Mouse (Mus musculus): ENCODE results near the gene 4833423E24Rik.

The 4833423E24Rik gene

DNA sequence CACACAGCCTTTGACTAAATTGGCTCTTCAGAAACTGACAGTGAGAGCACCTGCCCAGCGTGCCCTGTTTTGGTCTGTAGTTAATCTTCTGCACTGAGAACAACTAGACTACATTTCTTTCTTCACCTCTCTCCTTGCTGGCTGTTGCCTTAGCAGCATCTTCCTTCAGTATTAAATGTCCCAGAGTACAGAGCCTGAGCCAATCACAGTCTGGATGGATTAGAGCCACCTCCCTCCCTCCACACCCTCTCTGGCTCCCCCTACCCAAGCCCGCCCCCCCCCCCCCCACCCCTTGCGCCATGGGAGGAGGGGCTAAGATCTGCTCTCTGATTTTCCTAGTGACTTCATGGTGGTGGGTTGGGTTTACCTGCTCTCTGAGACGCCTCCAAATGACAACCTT is at the start of gene 4833423E24Rik:
4833423E24Rik (minus strand) TSS at position 146 of the 400 bp plus-strand sequence.
- no peak for DNase-seq (ENCODE audit: low spot score in 2 of 2)

DNA sequence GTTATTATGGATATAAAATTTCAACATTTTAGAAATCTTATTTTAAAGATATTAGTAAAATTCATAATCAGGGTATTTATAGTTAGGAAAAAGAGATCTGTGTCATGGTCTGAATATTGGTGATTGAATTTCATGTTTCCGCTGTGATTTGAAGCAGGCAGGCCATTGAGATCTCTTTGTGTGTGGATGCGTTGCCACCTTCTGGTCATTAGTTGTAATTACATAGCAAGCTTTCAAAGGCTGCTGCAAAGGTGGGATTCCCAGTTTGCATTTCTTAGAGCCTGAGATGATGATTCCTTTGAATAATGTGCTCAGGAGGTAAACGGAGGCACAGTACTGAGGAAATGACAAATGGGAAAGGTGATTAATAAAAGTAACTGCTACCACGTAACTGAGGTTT is 42.4 kb upstream of the 4833423E24Rik start:
- DNase-seq (ENCODE audit: low spot score in 2 of 2): peak; percentile 53 to 59

DNA sequence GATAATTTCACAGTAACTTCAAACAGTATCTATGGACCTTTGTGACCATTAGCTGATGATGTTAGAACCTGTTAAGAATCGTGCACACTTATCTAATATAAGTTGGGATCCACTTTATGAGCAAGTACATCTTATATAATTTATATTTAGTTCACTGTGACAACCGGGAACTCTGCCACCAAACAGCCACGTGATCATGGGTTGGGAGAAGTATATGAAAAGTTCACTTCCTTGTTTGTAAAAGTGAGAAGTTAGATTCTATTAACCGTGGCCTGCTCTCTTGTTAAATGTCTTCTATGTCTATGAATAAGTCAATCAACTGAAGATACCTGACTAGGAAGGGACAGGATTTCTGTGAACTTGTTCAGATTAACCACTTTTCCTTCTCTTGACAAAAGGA is 41.4 kb upstream of the 4833423E24Rik start:
- DNase-seq (ENCODE audit: low spot score in 2 of 2): no peak

DNA sequence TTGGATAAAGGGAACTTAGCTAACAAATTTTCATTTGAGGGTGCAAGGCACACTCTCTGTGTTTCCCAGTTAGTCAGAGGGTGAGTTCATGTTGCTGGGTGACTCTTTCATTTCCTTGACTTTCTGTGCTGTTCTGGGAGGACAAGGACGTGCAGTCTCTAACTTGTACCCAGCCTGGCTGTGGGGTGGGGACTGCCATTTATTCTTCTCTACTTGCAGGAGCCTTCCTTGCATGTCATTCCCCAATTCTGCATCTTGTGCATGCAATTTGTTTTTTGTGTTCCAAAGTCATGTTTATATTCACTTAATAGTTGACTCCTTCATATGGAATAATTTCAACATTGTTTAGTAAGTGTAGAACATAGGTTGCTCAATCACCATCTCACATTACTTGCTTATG is 36.0 kb upstream of the 4833423E24Rik start:
- no peak for DNase-seq (ENCODE audit: low spot score in 2 of 2)

DNA sequence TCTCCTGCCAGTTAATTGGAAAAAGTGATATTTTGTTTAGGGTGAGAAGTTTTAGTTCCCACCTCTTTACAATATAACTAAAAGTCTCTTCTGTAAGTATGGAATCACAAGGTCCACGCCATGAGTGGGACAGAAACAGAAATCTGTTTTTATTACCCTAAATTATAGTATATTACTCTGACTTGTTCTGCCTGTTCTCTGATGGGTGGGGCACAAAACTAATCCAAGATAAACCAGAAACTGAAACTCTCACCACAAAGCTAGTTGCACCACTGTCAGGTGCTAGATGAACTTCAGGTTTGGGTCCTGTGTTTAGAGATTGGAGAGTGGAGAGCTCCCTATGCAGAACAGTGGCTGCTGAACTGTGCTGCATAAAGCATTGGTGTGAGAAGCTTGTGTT is 15.1 kb upstream of the 4833423E24Rik start:
- DNase-seq (ENCODE audit: low spot score in 2 of 2): no peak

DNA sequence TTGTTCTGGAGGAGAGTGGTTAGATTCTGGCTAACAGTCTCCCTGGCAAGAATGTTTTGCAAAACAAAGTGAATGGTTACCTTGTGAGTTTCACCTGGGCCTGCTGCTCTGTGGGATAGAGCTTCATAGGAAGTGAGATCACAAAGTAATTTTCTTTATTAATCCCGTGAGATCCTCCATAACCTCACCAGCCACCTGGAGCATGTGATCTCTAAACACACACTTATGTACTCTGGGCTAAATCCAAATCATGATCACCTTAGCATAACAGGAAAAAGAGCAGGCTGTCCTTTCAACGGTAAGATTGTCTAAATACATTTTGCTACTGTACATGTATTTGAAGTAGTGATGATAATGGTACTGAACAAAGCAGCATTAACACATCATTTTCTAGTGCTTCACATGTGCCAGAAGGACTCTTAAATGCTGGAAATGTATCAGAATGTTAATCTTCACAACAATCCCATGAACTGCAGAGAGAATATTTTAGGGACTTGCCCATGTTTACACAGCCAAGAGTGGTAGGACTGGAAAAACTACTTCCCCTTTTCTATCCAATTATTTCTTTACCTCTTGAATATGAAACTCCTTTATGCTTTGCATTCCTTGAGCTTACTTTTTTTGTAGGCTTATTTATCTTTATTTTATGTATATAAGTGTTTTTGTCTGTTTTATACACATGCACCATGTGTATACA is 13.4 kb upstream of the 4833423E24Rik start:
- no peak for DNase-seq (ENCODE audit: low spot score in 2 of 2)

DNA sequence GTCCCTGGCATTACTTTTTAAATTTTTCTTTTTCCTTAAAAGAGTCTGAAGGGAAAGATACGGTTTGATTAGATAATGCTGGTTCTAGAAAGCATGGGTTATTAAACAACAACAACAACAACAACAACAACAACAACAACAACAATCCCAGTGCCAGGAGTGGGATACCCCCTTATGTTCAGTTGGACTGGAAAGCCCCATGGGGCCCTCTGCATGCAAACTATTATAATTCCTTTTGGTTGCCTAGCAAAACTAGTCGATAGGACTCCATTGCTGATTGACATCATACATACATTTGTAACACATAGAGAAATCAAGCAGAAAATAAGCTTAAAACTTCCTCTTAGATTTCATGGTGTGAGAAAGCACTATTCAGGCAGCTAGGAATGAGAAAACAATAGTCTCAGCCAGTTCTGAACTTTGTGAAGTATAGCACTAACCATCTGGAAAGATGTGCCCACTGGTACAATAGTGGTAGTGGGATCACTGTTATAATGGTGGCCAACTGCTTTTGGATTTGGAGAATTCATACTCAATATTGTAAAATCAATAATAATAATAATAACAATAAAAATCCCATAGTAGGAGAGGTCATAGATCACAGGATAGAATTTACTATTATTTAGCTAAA is 4.2 kb upstream of the 4833423E24Rik start:
- no peak for DNase-seq (ENCODE audit: low spot score in 2 of 2)

DNA sequence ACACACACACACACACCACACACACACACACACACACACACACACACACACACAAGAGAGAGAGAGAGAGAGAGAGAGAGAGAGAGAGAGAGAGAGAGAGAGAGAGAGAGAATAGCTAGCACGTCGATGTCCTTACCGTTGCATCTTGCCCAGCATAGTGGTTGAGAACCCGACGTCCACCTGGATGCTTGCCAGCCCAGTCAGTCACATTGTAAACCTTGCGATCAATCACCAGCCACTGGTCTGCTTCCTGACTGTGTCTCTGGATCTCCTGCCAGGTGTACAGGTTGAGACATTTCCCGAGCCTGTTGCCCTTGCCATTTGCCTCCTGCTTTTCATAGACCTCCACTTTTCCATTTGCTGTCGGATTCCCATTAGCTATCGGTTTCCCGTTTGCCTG is 532 bp downstream of the 4833423E24Rik start:
- DNase-seq (ENCODE audit: low spot score in 2 of 2): no peak

DNA sequence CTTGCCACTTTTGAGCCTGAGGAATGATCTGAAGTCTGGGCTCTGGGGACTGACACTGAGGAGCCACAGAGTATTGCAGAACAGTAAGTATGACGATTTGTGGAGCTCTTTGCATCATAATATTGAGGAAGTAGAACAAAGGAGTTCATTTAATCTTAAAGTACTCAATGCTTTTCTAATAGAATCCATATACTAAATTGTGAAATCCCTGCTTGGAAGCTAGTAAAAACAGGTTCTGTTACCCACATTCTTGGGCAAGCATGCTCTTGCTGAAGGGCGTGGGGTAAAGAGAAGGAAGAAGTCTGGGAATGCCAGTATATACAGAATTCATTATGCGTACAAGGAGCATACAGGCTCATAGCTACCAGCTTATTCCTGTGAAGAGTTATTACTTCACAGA is 8.4 kb downstream of the 4833423E24Rik start:
- no peak for DNase-seq (ENCODE audit: low spot score in 2 of 2)

DNA sequence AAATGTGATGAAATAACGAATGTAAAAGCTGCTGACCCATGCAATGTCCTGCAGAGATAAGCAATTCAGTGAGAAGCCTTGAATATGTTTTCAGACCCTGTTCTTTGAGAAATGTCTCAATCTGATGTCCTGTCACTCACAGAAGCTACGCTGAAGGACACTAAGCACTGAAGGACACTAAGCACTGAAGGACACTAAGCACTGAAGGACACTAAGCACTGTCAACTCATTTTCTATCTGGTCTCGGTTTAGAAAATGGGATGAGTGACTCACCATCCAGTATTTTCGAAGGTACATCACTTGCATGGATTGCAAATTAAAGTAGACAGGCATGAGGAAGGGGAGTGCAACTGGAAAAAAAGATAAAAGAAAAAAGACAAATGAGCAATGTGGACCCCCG is 28.4 kb downstream of the 4833423E24Rik start:
- DNase-seq (ENCODE audit: low spot score in 2 of 2): no peak

DNA sequence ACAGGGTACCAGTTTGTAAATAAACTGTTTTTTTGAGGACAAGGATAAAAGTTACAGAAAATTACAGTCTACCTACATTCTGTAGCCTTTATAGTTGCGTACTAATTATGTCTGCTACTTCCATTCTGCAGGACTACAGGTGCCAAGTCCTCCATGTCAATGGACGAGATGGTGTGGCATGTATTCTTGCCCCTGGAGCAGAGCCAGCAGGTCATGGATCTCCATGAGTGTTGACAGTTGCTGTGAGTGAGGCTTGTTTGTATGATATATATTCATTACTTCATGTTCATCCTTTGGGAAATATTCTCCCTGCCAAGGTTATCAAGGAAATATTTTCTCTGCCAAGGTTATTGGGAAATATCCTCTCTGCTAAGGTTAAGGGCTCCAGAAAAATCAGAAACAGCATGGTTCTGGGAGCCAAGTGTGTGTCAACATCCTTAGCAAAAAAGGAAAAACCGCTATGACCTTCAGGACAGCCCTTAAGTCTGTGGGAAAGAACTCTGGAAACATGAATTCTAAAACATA is 52.0 kb downstream of the 4833423E24Rik start:
- DNase-seq (ENCODE audit: low spot score in 2 of 2): no peak

DNA sequence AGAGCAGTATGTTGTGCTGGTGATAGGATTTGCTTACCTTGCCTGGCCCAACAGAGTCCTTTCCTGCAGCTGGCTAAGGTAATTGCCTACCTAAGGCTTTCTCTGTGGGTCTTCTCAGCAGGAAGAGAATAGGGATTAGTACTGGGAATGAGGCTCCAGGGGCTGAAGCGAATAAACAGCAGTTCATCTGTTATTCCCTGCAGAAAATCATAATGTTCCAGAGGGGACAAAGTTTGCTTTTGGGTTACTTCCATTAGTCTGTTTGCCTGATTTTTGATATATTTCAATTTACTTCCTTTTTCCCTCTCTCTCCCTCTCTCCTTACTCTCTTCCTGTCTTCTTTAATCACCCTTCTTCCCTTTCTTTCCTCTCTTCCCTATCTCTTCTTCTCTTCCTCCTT is 75.3 kb downstream of the 4833423E24Rik start, which contains the start of gene Olfr995:
Olfr995 (minus strand) TSS at position 101 of the 400 bp plus-strand sequence.
- DNase-seq (ENCODE audit: low spot score in 2 of 2): no peak

DNA sequence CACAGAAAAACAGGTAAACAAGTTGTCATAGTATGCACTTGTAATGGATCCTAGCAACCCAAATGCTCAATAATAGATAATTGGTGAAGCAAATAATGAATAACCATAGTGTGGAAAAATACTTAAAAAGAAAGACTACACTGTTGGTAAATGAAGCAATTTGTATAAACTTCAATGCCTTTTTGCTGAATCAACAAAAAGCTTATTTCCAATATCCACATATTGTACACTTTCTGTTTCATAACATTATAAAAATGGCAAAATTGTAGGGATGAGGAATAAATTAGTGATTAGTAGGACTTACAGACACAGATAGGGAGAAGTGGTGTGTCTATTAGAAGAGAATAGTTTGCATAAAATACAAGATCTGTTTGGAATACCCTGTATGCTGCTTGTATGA is 76.3 kb downstream of the 4833423E24Rik start:
- DNase-seq (ENCODE audit: low spot score in 2 of 2): no peak

DNA sequence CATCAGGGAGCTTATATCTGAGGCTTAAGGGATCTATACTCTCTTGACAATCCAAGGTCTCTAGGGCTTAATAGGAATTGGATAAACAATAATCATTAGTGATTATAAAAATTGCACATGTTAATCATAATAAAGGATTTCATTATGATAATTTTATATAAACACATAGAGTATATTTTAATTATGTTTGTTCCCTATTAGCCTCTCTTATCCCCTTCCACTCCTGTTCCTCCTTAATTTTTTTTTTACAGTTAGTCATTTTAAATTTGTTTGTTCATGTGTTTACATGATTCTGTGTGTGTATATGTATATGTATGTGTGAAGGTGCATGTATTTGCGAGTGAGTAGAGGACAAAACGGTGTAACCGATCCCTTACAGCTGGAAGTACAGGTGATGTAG is 82.5 kb downstream of the 4833423E24Rik start, which contains the start of gene Olfr994:
Olfr994 (minus strand) TSS at position 101 of the 400 bp plus-strand sequence.
- no peak for DNase-seq (ENCODE audit: low spot score in 2 of 2)
